Mouse (Mus musculus): ENCODE data around the gene Tbc1d30. TPM values are rescaled to one million over a fixed set of nuclear protein-coding genes. Genes with fewer than 3 reads are reported as not detected.
"Not testable (repeated sequence)": the region's sequence is repeated elsewhere in the genome, so short reads cannot be mapped to it uniquely, and the experiment has no call there.

The Tbc1d30 gene
- polyA plus RNA-seq, 1 experiment from 2014 or later = 2.1 TPM

DNA sequence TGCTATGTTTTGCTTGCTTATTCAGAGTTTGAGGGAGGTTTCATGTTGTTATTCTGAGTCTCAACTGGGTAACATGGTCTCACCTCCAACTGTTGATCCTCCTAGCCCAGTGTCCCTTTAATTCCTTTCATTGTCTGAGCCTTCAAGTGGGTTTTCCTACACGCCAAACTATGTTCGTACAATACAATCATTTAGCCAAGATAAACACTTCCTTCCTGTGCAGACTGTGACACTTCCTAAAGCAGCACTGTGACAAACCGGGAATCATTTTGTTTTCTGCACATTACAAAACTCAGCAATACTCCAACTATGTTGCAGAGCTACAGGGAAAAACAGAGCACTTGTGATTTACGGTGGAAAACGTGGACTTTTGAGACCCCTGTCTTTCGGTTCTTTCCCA is 7.2 kb downstream of the Tbc1d30 start:
- WGBS = 48% methylated on average over 6 of the region's 6 CpGs
- Histone ChIP-seq H3K9me3 (ENCODE audit: control insufficient read depth, low read length) (no peaks in the 10 kb centered on the region), H3K4me1 (ENCODE audit: control insufficient read depth in 2 of 2, insufficient read depth in 2 of 2, low read length in 2 of 2) (peaks cover 2 to 7% of the 10 kb centered on the region in 2 experiments; a peak in 2 of 4 replicates), H3K27me3 (ENCODE audit: control insufficient read depth, insufficient read depth, low read length) (no peaks in the 10 kb centered on the region), H3K4me3 (ENCODE audit: control insufficient read depth in 1 of 2, insufficient read depth in 1 of 2, low read depth in 1 of 2, low read length in 2 of 2) (no peak overlapping the region), H3K9ac (ENCODE audit: low read length) (no peak overlapping the region), H3K27ac (replicated peaks in 1 of 2; ENCODE audit: control insufficient read depth in 1 of 2, insufficient read depth in 1 of 2, low read depth in 2 of 2, low read length in 2 of 2) (peak overlapping the region; percentile 31 to 43; a peak in 2 of 4 replicates), H3K36me3 (ENCODE audit: control insufficient read depth, insufficient read depth, low read length) (peaks cover 6% of the 10 kb centered on the region; the same call in 1 of the 2 replicates), H3K4me2 (ENCODE audit: low read length) (no peak overlapping the region)
- ATAC-seq (ENCODE audit: insufficient number of reproducible peaks, insufficient read depth, low FRiP score, low read depth) = 0 out of 2 replicates have a peak, but pooled peaks have one; percentile 43

- H3K36me3 ChIP-seq (ENCODE audit: control insufficient read depth, insufficient read depth, low read length) = peaks cover 6% of the 10 kb centered on the region; the same call in 1 of the 2 replicates
- no peaks in the 10 kb centered on the region for H3K9me3 ChIP-seq (ENCODE audit: control insufficient read depth, low read length)
- ATAC-seq (ENCODE audit: insufficient number of reproducible peaks, insufficient read depth, low FRiP score, low read depth) = no peak
- no peak overlapping the region for H3K9ac ChIP-seq (ENCODE audit: low read length)
- no peak overlapping the region for H3K4me3 ChIP-seq (ENCODE audit: control insufficient read depth in 1 of 2, insufficient read depth in 1 of 2, low read depth in 1 of 2, low read length in 2 of 2)
- peaks cover 2 to 7% of the 10 kb centered on the region in 2 experiments; a peak in 2 of 4 replicates for H3K4me1 ChIP-seq (ENCODE audit: control insufficient read depth in 2 of 2, insufficient read depth in 2 of 2, low read length in 2 of 2)
- H3K4me2 ChIP-seq (ENCODE audit: low read length) = no peak overlapping the region
- WGBS = 93% methylated on average over 10 of the region's 10 CpGs
- H3K27me3 ChIP-seq (ENCODE audit: control insufficient read depth, insufficient read depth, low read length) = no peaks in the 10 kb centered on the region
- H3K27ac ChIP-seq (replicated peaks in 1 of 2; ENCODE audit: control insufficient read depth in 1 of 2, insufficient read depth in 1 of 2, low read depth in 2 of 2, low read length in 2 of 2) = no peak overlapping the region
Measured at GRCm38 (mm10) chr10:121342260-121342659, 8.8 kb downstream of the Tbc1d30 start.

DNA sequence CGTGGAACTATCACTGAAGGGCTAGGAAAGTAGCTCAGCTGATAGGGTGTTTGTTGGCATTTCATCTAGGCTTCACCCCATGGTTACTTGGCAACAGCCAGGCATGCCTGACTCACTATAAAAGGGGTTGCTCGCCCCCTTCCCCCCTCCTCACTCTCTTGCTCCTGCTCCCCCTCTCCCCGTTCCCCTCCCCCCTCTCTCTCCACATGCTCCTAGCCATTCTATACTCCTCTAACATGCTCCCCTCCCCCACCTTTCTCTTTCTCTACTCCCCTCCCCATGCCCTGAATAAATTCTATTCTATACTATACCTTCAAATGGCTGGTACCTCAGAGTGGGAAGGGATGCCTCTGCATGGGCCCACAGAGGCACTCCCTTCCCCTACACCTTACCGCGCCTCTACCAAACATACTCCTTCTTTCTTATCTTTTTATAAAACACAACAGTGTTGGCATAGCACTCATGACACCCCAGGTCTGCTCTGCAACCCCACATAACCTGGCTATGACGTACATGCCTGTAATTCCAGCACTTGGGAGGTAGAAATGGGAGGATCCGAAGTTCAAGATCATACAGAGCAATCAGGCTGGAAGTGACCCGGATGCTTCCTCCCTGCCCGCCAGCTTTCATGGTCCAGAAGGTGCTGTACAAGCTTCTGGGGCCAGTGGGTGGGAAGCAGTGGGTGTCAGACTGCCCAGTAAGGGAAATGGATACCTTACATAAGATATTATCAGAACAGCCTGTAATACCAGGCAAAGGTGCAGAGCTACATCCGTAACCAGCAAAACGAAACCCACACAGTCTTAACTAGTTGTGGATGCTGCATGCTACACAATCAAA is 10.1 kb downstream of the Tbc1d30 start:
- Histone ChIP-seq H3K9me3 (ENCODE audit: control insufficient read depth, low read length) (no peaks in the 10 kb centered on the region), H3K36me3 (ENCODE audit: control insufficient read depth, insufficient read depth, low read length) (peaks cover 6% of the 10 kb centered on the region; the same call in 1 of the 2 replicates), H3K4me3 (ENCODE audit: control insufficient read depth in 1 of 2, insufficient read depth in 1 of 2, low read depth in 1 of 2, low read length in 2 of 2) (no peak overlapping the region), H3K9ac (ENCODE audit: low read length) (no peak overlapping the region), H3K27ac (replicated peaks in 1 of 2; ENCODE audit: control insufficient read depth in 1 of 2, insufficient read depth in 1 of 2, low read depth in 2 of 2, low read length in 2 of 2) (no peak overlapping the region), H3K4me1 (ENCODE audit: control insufficient read depth in 2 of 2, insufficient read depth in 2 of 2, low read length in 2 of 2) (peaks cover 2 to 7% of the 10 kb centered on the region in 2 experiments; a peak in 2 of 4 replicates), H3K27me3 (ENCODE audit: control insufficient read depth, insufficient read depth, low read length) (no peaks in the 10 kb centered on the region), H3K4me2 (ENCODE audit: low read length) (no peak overlapping the region)
- no peak for ATAC-seq (ENCODE audit: insufficient number of reproducible peaks, insufficient read depth, low FRiP score, low read depth)
- WGBS = 63% methylated on average over 11 of the region's 11 CpGs

DNA sequence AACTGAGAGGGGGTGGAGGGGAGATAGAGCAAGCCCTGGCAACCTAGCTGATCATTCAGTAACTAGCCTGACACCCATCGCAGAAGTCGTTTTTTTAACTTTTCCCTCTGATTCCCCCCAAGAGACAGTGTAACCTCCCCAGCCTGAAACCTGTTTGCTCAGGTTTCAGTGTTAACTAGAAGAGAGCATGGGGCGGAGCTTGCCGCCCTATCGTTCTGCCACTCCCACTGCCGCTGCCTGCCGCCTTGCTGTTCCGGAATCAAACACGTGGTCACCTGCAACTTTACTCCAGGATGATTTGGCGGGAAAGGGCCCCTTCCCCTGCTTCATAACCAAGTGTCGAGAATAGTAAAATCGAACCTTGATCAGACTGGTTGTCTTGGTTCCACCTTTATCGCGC is 14.5 kb downstream of the Tbc1d30 start:
- ATAC-seq (ENCODE audit: insufficient number of reproducible peaks, insufficient read depth, low FRiP score, low read depth); H3K9me3 ChIP-seq (ENCODE audit: control insufficient read depth, low read length); H3K9ac ChIP-seq (ENCODE audit: low read length); H3K4me2 ChIP-seq (ENCODE audit: low read length); H3K4me1 ChIP-seq (ENCODE audit: control insufficient read depth in 2 of 2, insufficient read depth in 2 of 2, low read length in 2 of 2); H3K27ac ChIP-seq (replicated peaks in 1 of 2; ENCODE audit: control insufficient read depth in 1 of 2, insufficient read depth in 1 of 2, low read depth in 2 of 2, low read length in 2 of 2); H3K27me3 ChIP-seq (ENCODE audit: control insufficient read depth, insufficient read depth, low read length); H3K4me3 ChIP-seq (ENCODE audit: control insufficient read depth in 1 of 2, insufficient read depth in 1 of 2, low read depth in 1 of 2, low read length in 2 of 2); H3K36me3 ChIP-seq (ENCODE audit: control insufficient read depth, insufficient read depth, low read length): not testable (repeated sequence)
- WGBS = 45% methylated on average over 14 of the region's 14 CpGs

GRCm38 (mm10) chr10:121334576-121334975 is 16.5 kb downstream of the Tbc1d30 start:
- Histone ChIP-seq H3K4me3 (ENCODE audit: control insufficient read depth in 1 of 2, insufficient read depth in 1 of 2, low read depth in 1 of 2, low read length in 2 of 2) (no peak overlapping the region), H3K4me1 (ENCODE audit: control insufficient read depth in 2 of 2, insufficient read depth in 2 of 2, low read length in 2 of 2) (no peaks in the 10 kb centered on the region), H3K9me3 (ENCODE audit: control insufficient read depth, low read length) (0 out of 2 replicates have a peak, but pooled peaks cover 4% of the 10 kb centered on the region), H3K27me3 (ENCODE audit: control insufficient read depth, insufficient read depth, low read length) (no peaks in the 10 kb centered on the region), H3K27ac (replicated peaks in 1 of 2; ENCODE audit: control insufficient read depth in 1 of 2, insufficient read depth in 1 of 2, low read depth in 2 of 2, low read length in 2 of 2) (no peak overlapping the region), H3K9ac (ENCODE audit: low read length) (no peak overlapping the region), H3K36me3 (ENCODE audit: control insufficient read depth, insufficient read depth, low read length) (no peaks in the 10 kb centered on the region), H3K4me2 (ENCODE audit: low read length) (no peak overlapping the region)
- 72% methylated on average over 3 of the region's 3 CpGs for WGBS
- no peak for ATAC-seq (ENCODE audit: insufficient number of reproducible peaks, insufficient read depth, low FRiP score, low read depth)

- WGBS = 9% methylated on average over 7 of the region's 7 CpGs
Measured at GRCm38 (mm10) chr10:121330940-121331339, 20.1 kb downstream of the Tbc1d30 start.

DNA sequence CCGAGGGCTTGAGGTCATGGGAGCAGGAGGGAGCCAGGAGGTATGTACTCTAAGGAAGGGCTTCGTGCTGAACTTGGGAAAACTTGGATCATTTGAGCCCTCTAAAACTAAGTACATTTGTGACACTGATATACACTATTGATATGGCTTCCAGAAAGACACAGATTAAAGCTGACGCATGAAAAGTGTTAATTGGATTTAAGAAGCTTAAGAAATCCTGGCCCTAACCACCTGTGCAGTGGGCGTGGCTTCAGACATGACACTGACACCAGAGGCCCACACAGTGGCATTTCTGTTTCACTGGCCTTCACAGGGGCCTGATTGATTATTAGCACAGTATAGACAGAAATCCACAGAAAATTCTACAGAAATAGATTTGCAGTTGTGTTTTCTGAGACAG is 21.5 kb downstream of the Tbc1d30 start:
- Histone ChIP-seq H3K27ac (replicated peaks in 1 of 2; ENCODE audit: control insufficient read depth in 1 of 2, insufficient read depth in 1 of 2, low read depth in 2 of 2, low read length in 2 of 2) (no peak overlapping the region), H3K9ac (ENCODE audit: low read length) (no peak overlapping the region), H3K4me1 (ENCODE audit: control insufficient read depth in 2 of 2, insufficient read depth in 2 of 2, low read length in 2 of 2) (no peaks in the 10 kb centered on the region), H3K36me3 (ENCODE audit: control insufficient read depth, insufficient read depth, low read length) (no peaks in the 10 kb centered on the region), H3K9me3 (ENCODE audit: control insufficient read depth, low read length) (0 out of 2 replicates have a peak, but pooled peaks cover 8% of the 10 kb centered on the region), H3K27me3 (ENCODE audit: control insufficient read depth, insufficient read depth, low read length) (no peaks in the 10 kb centered on the region), H3K4me2 (ENCODE audit: low read length) (no peak overlapping the region), H3K4me3 (ENCODE audit: control insufficient read depth in 1 of 2, insufficient read depth in 1 of 2, low read depth in 1 of 2, low read length in 2 of 2) (no peak overlapping the region)
- 78% methylated on average over 4 of the region's 4 CpGs for WGBS
- no peak for ATAC-seq (ENCODE audit: insufficient number of reproducible peaks, insufficient read depth, low FRiP score, low read depth)

More at GRCm38 (mm10) chr10:121330940-121331339, 20.1 kb downstream of the Tbc1d30 start:
- no peak overlapping the region for H3K27ac ChIP-seq (replicated peaks in 1 of 2; ENCODE audit: control insufficient read depth in 1 of 2, insufficient read depth in 1 of 2, low read depth in 2 of 2, low read length in 2 of 2)
- no peaks in the 10 kb centered on the region for H3K36me3 ChIP-seq (ENCODE audit: control insufficient read depth, insufficient read depth, low read length)
- no peak overlapping the region for H3K4me3 ChIP-seq (ENCODE audit: control insufficient read depth in 1 of 2, insufficient read depth in 1 of 2, low read depth in 1 of 2, low read length in 2 of 2)
- no peak overlapping the region for H3K4me2 ChIP-seq (ENCODE audit: low read length)
- H3K9me3 ChIP-seq (ENCODE audit: control insufficient read depth, low read length) = 0 out of 2 replicates have a peak, but pooled peaks cover 7% of the 10 kb centered on the region
- no peak for ATAC-seq (ENCODE audit: insufficient number of reproducible peaks, insufficient read depth, low FRiP score, low read depth)
- no peaks in the 10 kb centered on the region for H3K27me3 ChIP-seq (ENCODE audit: control insufficient read depth, insufficient read depth, low read length)
- H3K9ac ChIP-seq (ENCODE audit: low read length) = no peak overlapping the region
- H3K4me1 ChIP-seq (ENCODE audit: control insufficient read depth in 2 of 2, insufficient read depth in 2 of 2, low read length in 2 of 2) = no peaks in the 10 kb centered on the region

Data from heart, embryonic 14.5 days (tissue).